Mouse (Mus musculus): Measurements from ENCODE around the gene Bcl10. TPM values are rescaled to one million over a fixed set of nuclear protein-coding genes. Genes with fewer than 3 reads are reported as not detected.
A peak's percentile ranks its signal among the peaks of the same experiment; 100 is the strongest.

Gene Bcl10
- polyA plus RNA-seq, 1 experiment, result 14.2 TPM

DNA sequence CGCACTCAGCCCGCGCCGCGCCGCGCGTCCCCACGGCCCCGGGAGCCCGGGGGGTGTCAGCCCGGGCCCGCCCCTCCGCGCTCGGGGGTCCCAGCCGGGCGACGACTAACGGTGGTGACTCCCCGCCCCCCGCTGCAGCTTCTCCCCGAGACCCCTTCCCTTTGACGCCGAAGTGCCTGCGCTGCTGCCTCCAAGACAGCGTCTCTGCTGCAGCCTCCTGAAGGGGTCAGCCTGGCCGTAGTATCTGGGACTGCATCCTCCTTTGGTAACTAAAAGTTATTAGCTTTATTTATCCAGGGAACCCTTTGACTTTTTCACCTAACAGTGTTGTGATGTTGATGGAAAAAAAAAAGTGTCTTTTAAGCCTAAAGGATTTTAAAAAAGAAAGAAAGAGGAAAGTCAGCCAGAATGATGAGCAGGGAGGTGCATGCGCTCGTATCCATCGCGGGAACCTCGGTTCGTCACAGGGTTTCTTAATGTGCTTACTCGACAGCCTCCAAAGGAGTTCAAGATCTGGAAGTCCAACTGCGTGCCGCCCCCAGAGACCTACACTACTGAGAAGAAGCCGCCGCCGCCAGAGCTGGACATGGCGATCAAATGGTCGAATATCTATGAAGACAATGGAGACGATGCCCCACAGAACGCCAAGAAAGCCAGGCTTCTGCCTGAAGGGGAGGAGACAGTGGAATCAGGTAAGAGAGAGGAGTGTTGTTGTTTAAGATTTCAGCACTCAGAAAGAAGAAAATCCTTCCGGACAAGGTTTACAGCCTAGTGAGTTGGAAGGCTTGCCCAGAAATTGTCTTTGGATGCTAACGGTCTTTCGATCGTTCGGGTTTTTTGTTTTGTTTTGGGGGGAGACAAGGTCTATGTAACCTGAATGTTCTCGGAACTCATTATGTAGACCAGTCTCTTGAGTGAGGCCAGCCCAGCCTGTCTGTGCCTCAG lies 16.1 kb downstream of the Bcl10 start:
- Histone ChIP-seq H3K4me3 (replicated peaks; ENCODE audit: control insufficient read depth, low read depth, low read length) (peak overlapping the region; percentile 96), H3K4me1 (ENCODE audit: control insufficient read depth, insufficient read depth, low read length) (peaks cover 5% of the 10 kb centered on the region; the same call in 1 of the 2 replicates), H3K27ac (ENCODE audit: control insufficient read depth, insufficient read depth, low read depth, low read length, poor library complexity) (no peak overlapping the region; the same call in 1 of the 2 replicates)
- WGBS, result 20% methylated on average over 50 of the region's 50 CpGs
- TF ChIP-seq CTCF (IDR thresholded peaks at IDR 0.05; ENCODE audit: control insufficient read depth, insufficient read depth, low read length) (no peak), POLR2A (IDR thresholded peaks at IDR 0.05; ENCODE audit: borderline replicate concordance, control insufficient read depth, low read depth, low read length) (no peak)

DNA sequence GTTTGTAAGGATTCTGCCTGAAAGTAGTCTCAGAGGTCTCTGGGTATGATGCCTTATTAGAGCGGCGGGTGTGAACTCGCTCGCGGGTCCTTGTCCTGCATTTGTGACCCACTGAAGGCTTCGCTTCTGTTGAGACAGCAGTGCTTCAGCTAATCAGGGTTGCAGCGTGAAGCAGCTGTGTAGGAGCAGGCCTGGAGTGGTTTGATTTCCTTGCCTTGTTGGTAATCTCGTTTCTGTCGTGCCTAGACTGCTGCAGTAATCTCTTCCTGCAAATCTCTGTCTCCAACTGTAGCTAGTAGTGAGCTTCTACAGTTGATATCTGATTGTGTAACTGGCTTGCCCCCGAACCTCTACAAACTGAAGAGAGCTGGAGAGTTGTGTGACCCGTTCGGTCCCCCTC lies 16.8 kb downstream of the Bcl10 start:
- 47% methylated on average over 12 of the region's 12 CpGs for WGBS
- Histone ChIP-seq H3K4me3 (replicated peaks; ENCODE audit: control insufficient read depth, low read depth, low read length) (no peak overlapping the region), H3K27ac (ENCODE audit: control insufficient read depth, insufficient read depth, low read depth, low read length, poor library complexity) (no peak overlapping the region), H3K4me1 (ENCODE audit: control insufficient read depth, insufficient read depth, low read length) (peaks cover 5% of the 10 kb centered on the region; the same call in 1 of the 2 replicates)
- TF ChIP-seq POLR2A (IDR thresholded peaks at IDR 0.05; ENCODE audit: borderline replicate concordance, control insufficient read depth, low read depth, low read length) (no peak), CTCF (IDR thresholded peaks at IDR 0.05; ENCODE audit: control insufficient read depth, insufficient read depth, low read length) (no peak)

DNA sequence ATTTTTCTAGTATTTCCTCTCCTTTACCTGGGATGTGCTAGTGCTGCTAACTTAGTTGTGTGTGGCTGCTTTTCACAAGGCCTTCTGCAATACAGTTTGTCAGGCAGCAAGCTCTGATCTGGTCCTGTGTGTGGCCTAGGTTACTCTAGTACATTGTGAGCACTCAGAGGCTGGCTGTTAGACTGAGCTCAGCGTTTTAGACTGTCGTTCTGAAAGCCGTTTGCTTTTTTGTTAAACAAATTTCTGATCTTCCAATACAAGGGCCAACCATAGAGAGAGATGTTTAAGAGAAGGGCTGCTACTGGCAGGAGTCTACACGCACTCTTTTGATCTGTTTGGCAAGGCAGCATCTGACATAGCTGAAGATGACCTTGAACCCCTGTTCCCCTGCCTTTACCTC lies 17.4 kb downstream of the Bcl10 start:
- Histone ChIP-seq H3K27ac (ENCODE audit: control insufficient read depth, insufficient read depth, low read depth, low read length, poor library complexity) (no peak overlapping the region), H3K4me3 (replicated peaks; ENCODE audit: control insufficient read depth, low read depth, low read length) (no peak overlapping the region), H3K4me1 (ENCODE audit: control insufficient read depth, insufficient read depth, low read length) (peaks cover 5% of the 10 kb centered on the region; the same call in 1 of the 2 replicates)
- TF ChIP-seq POLR2A (IDR thresholded peaks at IDR 0.05; ENCODE audit: borderline replicate concordance, control insufficient read depth, low read depth, low read length), result no peak
- no peak for TF ChIP-seq CTCF (IDR thresholded peaks at IDR 0.05; ENCODE audit: control insufficient read depth, insufficient read depth, low read length)
- 81% methylated on average over 4 of the region's 4 CpGs for WGBS

DNA sequence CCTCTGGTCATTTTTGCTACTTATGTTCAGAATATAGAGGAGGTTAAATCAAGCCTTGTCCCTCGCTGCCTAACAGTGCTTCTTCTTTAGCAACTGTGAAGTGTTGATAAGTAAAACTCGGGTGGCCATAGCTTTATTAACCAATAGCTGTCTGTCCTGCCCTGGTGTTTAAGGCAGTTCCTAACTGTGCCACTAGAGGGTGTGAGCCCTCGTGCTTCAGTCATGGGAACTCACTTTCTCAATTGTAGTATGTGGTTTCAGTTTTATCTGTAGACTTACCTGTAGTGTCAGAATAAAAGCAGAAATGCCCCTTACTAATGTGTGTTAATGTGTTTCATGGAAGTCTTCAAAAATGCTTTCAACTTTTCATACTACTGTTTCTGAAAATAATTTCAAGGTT lies 19.4 kb downstream of the Bcl10 start:
- WGBS, result 2% methylated on average over 3 of the region's 3 CpGs
- H3K4me1 ChIP-seq (ENCODE audit: control insufficient read depth, insufficient read depth, low read length), result peaks cover 7% of the 10 kb centered on the region; the same call in 1 of the 2 replicates
- H3K27ac ChIP-seq (ENCODE audit: control insufficient read depth, insufficient read depth, low read depth, low read length, poor library complexity), result no peak overlapping the region
- H3K4me3 ChIP-seq (replicated peaks; ENCODE audit: control insufficient read depth, low read depth, low read length), result no peak overlapping the region
- TF ChIP-seq CTCF (IDR thresholded peaks at IDR 0.05; ENCODE audit: control insufficient read depth, insufficient read depth, low read length) (peak; percentile 80), POLR2A (IDR thresholded peaks at IDR 0.05; ENCODE audit: borderline replicate concordance, control insufficient read depth, low read depth, low read length) (no peak)

DNA sequence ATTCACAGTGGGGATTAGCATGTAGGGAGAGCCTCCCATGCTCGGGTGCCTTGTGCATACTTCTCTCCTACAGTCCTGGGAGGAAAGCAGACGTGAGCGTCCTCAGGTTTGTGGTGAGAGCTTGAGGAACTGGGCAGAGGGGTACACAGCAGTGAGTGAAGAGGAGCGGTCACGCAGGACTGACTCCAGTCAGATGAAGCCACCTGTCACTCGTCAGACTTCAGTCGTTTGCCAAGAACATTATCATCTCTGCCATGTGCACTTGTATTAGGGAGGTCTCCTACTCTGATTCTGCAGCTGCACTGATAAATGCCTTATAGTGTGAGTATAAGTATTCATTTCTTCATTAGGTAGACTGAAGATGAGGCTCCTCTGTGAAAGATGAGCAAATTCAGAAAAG lies 21.7 kb downstream of the Bcl10 start:
- TF ChIP-seq POLR2A (IDR thresholded peaks at IDR 0.05; ENCODE audit: borderline replicate concordance, control insufficient read depth, low read depth, low read length) (no peak), CTCF (IDR thresholded peaks at IDR 0.05; ENCODE audit: control insufficient read depth, insufficient read depth, low read length) (no peak)
- whole genome bisulfite sequencing, result 53% methylated on average over 7 of the region's 7 CpGs
- Histone ChIP-seq H3K27ac (ENCODE audit: control insufficient read depth, insufficient read depth, low read depth, low read length, poor library complexity) (no peak overlapping the region), H3K4me3 (replicated peaks; ENCODE audit: control insufficient read depth, low read depth, low read length) (no peak overlapping the region), H3K4me1 (ENCODE audit: control insufficient read depth, insufficient read depth, low read length) (peaks cover 3% of the 10 kb centered on the region; the same call in 1 of the 2 replicates)

DNA sequence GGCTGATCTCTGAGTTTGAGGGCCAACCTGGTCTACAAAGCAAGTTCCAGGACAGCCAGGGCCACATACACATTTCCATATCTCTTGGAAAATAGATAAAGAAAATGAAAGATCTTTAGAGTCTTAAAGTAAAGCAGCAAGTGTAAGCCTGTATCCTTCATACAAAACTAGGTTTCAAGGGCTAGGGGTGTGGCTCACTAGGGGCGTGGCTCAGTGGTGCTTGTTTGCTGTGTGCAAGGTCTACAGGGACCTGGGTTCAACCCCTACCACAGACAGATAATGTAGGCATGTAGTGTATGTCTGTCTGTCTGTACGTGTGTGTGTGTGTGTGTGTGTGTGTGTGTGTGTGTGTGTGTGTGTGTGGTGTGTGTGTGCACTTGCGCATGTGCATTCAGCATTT lies 23.3 kb downstream of the Bcl10 start:
- TF ChIP-seq POLR2A (IDR thresholded peaks at IDR 0.05; ENCODE audit: borderline replicate concordance, control insufficient read depth, low read depth, low read length) (no peak), CTCF (IDR thresholded peaks at IDR 0.05; ENCODE audit: control insufficient read depth, insufficient read depth, low read length) (no peak)
- H3K4me1 ChIP-seq (ENCODE audit: control insufficient read depth, insufficient read depth, low read length), result peaks cover 2% of the 10 kb centered on the region; the same call in 1 of the 2 replicates
- no peak overlapping the region for H3K4me3 ChIP-seq (replicated peaks; ENCODE audit: control insufficient read depth, low read depth, low read length)
- no peak overlapping the region for H3K27ac ChIP-seq (ENCODE audit: control insufficient read depth, insufficient read depth, low read depth, low read length, poor library complexity)
- 81% methylated on average over 3 of the region's 3 CpGs for WGBS

DNA sequence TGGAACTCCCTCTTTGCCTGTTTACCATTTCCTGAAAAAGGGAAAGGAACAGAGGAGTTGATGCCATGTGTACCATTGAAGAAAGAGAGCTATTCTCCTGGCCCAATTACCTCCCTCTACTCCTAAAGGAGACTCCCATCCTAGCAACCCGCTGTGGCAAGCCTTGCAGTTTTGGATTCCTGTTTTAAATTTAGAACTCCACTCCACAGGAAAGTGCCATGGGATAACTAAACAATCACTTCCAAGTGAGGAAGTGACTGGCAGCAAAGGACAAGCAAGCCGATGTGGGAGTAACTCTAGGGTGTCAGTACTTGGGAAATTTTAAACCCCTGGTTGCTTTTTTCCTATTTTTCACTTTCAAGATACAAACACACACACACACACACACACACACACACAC lies 24.1 kb downstream of the Bcl10 start:
- Histone ChIP-seq H3K4me3 (replicated peaks; ENCODE audit: control insufficient read depth, low read depth, low read length) (no peak overlapping the region), H3K27ac (ENCODE audit: control insufficient read depth, insufficient read depth, low read depth, low read length, poor library complexity) (no peak overlapping the region), H3K4me1 (ENCODE audit: control insufficient read depth, insufficient read depth, low read length) (peaks cover 3% of the 10 kb centered on the region; the same call in 1 of the 2 replicates)
- no peak for TF ChIP-seq POLR2A (IDR thresholded peaks at IDR 0.05; ENCODE audit: borderline replicate concordance, control insufficient read depth, low read depth, low read length)
- no peak for TF ChIP-seq CTCF (IDR thresholded peaks at IDR 0.05; ENCODE audit: control insufficient read depth, insufficient read depth, low read length)
- WGBS, result 61% methylated on average over 2 of the region's 2 CpGs

DNA sequence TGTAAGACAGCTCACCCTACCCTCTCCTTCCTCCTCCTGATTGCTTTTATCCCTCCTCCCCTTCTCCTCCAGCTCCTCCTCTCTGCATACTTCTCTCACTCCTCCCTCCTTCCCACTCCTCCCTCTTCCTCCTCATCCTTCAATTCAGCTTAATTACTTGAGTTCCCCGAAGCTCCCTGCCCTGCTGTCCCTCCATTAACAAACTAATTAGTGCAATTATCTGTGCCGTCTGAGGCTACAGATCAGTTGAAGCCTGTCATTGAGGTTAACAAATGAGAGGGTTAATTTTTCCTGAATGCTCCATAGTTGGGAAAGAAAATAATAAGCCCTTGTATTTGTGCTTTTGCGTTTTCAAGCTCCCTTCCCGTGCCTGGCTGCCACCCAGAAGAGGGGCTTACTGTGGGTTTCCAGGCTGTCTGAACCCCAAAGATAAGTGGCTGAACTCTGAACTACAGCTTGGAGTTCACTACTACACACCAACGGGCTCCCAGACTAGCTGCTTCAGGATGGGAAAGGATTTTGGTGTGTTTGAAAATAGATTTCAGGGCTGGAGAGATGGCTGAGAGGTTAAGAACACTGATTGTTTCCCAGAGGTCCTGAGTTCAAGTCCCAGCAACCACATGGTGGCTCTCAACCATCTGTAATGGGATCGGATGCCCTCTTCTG lies 25.1 kb downstream of the Bcl10 start:
- TF ChIP-seq CTCF (IDR thresholded peaks at IDR 0.05; ENCODE audit: control insufficient read depth, insufficient read depth, low read length) (no peak), POLR2A (IDR thresholded peaks at IDR 0.05; ENCODE audit: borderline replicate concordance, control insufficient read depth, low read depth, low read length) (no peak)
- Histone ChIP-seq H3K27ac (ENCODE audit: control insufficient read depth, insufficient read depth, low read depth, low read length, poor library complexity) (no peak overlapping the region), H3K4me1 (ENCODE audit: control insufficient read depth, insufficient read depth, low read length) (peaks cover 3% of the 10 kb centered on the region; the same call in 1 of the 2 replicates), H3K4me3 (replicated peaks; ENCODE audit: control insufficient read depth, low read depth, low read length) (no peak overlapping the region)
- WGBS, result 54% methylated on average over 6 of the region's 6 CpGs
